Mouse (Mus musculus) liver, embryonic 11.5 days (tissue): ENCODE measurements around the gene Tesk2. TPM values are rescaled to one million over a fixed set of nuclear protein-coding genes. Genes with fewer than 3 reads are reported as not detected.
A peak's percentile ranks its signal among the peaks of the same experiment; 100 is the strongest.

Experiments
- ATAC-seq: fragments of 200-750 bp; cut with Nextera tagmentation; replicated peaks from 2 replicates; pipeline ENCODE4 v1.8.0; 2017; ENCODE audit warnings: moderate number of reproducible peaks, mild to moderate bottlenecking, moderate TSS enrichment, moderate library complexity; ENCODE audit not compliant: low FRiP score
- DNase-seq: peaks from one replicate; pipeline ENCODE4 v3.0.0-alpha.2; 2017; ENCODE audit warnings: low spot score
- H3K27ac ChIP-seq: fragments of 300-500 bp; sonication (generic); 2 replicates; pipeline ENCODE4 v1.5.1; 2014; ENCODE audit warnings: mild to moderate bottlenecking, low read depth, low read length, control low read depth
- H3K27me3 ChIP-seq: fragments of 300-500 bp; sonication (generic); replicated peaks from 2 replicates; pipeline ENCODE4 v1.6.1; 2014; ENCODE audit warnings: low read length, mixed read lengths; ENCODE audit not compliant: control insufficient read depth, insufficient read depth
- H3K36me3 ChIP-seq: fragments of 300-500 bp; sonication (generic); 2 replicates; pipeline ENCODE4 v1.6.1; 2014; ENCODE audit warnings: mild to moderate bottlenecking, low read length, moderate library complexity, mixed read lengths; ENCODE audit not compliant: control insufficient read depth, insufficient read depth
- H3K4me1 ChIP-seq: fragments of 300-500 bp; sonication (generic); replicated peaks from 2 replicates; pipeline ENCODE4 v1.6.1; 2014; ENCODE audit warnings: low read length, mixed read lengths; ENCODE audit not compliant: control insufficient read depth, insufficient read depth
- H3K4me2 ChIP-seq: fragments of 300-500 bp; sonication (generic); 2 replicates; pipeline ENCODE4 v1.6.1; 2014; ENCODE audit warnings: mild to moderate bottlenecking, control low read depth, moderate library complexity
- H3K4me3 ChIP-seq: fragments of 300-500 bp; sonication (generic); 2 replicates; pipeline ENCODE4 v1.5.1; 2014; ENCODE audit warnings: low read depth, low read length, control low read depth
- H3K9ac ChIP-seq: fragments of 300-500 bp; sonication (generic); 2 replicates; pipeline ENCODE4 v1.6.1; 2014; ENCODE audit warnings: low read depth, low read length, control low read depth
- H3K9me3 ChIP-seq: fragments of 300-500 bp; sonication (generic); 2 replicates; pipeline ENCODE4 v1.6.1; 2016; ENCODE audit warnings: low read length, inconsistent platforms, mixed read lengths; ENCODE audit not compliant: control insufficient read depth
- whole genome bisulfite sequencing: fragments of 180-500 bp; shearing (Covaris S2); extraction: QIAGEN DNeasy Blood & Tissue Kit; methylation state at CpG from one replicate; pipeline ENCODE4 v1.1.7; 2014; 5-methylcytosine and 5-hydroxymethylcytosine counted together
- polyA plus RNA-seq: library from polyadenylated mRNA; unstranded; fragments of >200 nt; fragmentation: Nextera tagmentation; extraction: Ambion mirVana; gene quantifications from 2 replicates; pipeline ENCODE4 v1.2.1, GENCODE M21; 2014

Gene Tesk2
- polyA plus RNA-seq, 1 experiment from 2014 or later, result 3.1 TPM

- Histone ChIP-seq H3K4me3 (peak overlapping the region; percentile 56), H3K4me1 (peaks cover 5% of the 10 kb centered on the region; the same call in 1 of the 2 replicates), H3K27ac (no peak overlapping the region), H3K27me3 (no peaks in the 10 kb centered on the region), H3K4me2 (peak overlapping the region; percentile 70), H3K9me3 (no peaks in the 10 kb centered on the region), H3K36me3 (peaks cover 5% of the 10 kb centered on the region; the same call in 1 of the 2 replicates), H3K9ac (peak overlapping the region; percentile 76)
- DNase-seq (no peak), ATAC-seq (no peak; the same call in 1 of the 2 replicates)
- 12% methylated on average over 9 of the region's 9 CpGs for WGBS
Observed at GRCm38 (mm10) chr4:116707666-116708065, 13.1 kb upstream of the Tesk2 start.

- Histone ChIP-seq H3K27me3 (no peaks in the 10 kb centered on the region), H3K4me3 (peak within 1 kb of the TSS; percentile 56), H3K4me2 (peak within 1 kb of the TSS; percentile 70), H3K4me1 (peaks cover 5% of the 10 kb centered on the region; the same call in 1 of the 2 replicates), H3K36me3 (peaks cover 5% of the 10 kb centered on the region; the same call in 1 of the 2 replicates), H3K9ac (peak within 1 kb of the TSS; percentile 76), H3K27ac (peak within 1 kb of the TSS; percentile 49; the same call in 1 of the 2 replicates), H3K9me3 (no peaks in the 10 kb centered on the region)
- ATAC-seq (peak; percentile 97), DNase-seq (peak; percentile 82)
- WGBS, result under 1% methylated on average over 29 of the region's 29 CpGs
Observed at GRCm38 (mm10) chr4:116708201-116708764, 12.5 kb upstream of the Tesk2 start, which contains the start of the genes Mmachc and Ccdc163. Mmachc (minus strand) TSS chr4:116708406. Ccdc163 (plus strand) TSS chr4:116708509.

GRCm38 (mm10) chr4:116708791-116709390, 11.9 kb upstream of the Tesk2 start:
- Histone ChIP-seq H3K27me3 (no peaks in the 10 kb centered on the region), H3K4me3 (peak overlapping the region; percentile 56), H3K4me2 (peak overlapping the region; percentile 70), H3K9me3 (no peaks in the 10 kb centered on the region), H3K27ac (0 out of 2 replicates have a peak overlapping the region, but pooled peaks have one; percentile 3), H3K9ac (peak overlapping the region; percentile 62), H3K36me3 (peaks cover 6% of the 10 kb centered on the region; the same call in 1 of the 2 replicates), H3K4me1 (peaks cover 5% of the 10 kb centered on the region; the same call in 1 of the 2 replicates)
- WGBS, result 7% methylated on average over 9 of the region's 9 CpGs
- no peak for DNase-seq
- ATAC-seq, result peak; percentile 1; the same call in 1 of the 2 replicates

- no peak overlapping the region for H3K27ac ChIP-seq
- peaks cover 5% of the 10 kb centered on the region; the same call in 1 of the 2 replicates for H3K36me3 ChIP-seq
- H3K9me3 ChIP-seq, result no peaks in the 10 kb centered on the region
- 83% methylated on average over 2 of the region's 2 CpGs for WGBS
- H3K9ac ChIP-seq, result no peak overlapping the region
- ATAC-seq (no peak), DNase-seq (no peak)
- H3K4me1 ChIP-seq, result peaks cover 5% of the 10 kb centered on the region; the same call in 1 of the 2 replicates
- no peaks in the 10 kb centered on the region for H3K27me3 ChIP-seq
- H3K4me3 ChIP-seq, result no peak overlapping the region
- no peak overlapping the region for H3K4me2 ChIP-seq
Observed at GRCm38 (mm10) chr4:116710154-116710553, 10.6 kb upstream of the Tesk2 start.

GRCm38 (mm10) chr4:116712536-116712935, 8.2 kb upstream of the Tesk2 start:
- DNase-seq (no peak), ATAC-seq (no peak)
- Histone ChIP-seq H3K4me3 (no peak overlapping the region), H3K4me1 (peaks cover under 1% of the 10 kb centered on the region; the same call in 1 of the 2 replicates), H3K36me3 (peaks cover 5% of the 10 kb centered on the region; the same call in 1 of the 2 replicates), H3K9ac (no peak overlapping the region), H3K4me2 (no peak overlapping the region), H3K27me3 (no peaks in the 10 kb centered on the region), H3K27ac (no peak overlapping the region), H3K9me3 (no peaks in the 10 kb centered on the region)
- WGBS, result 74% methylated on average over 1 of the region's 1 CpGs

- Histone ChIP-seq H3K4me2 (no peak overlapping the region), H3K4me1 (0 out of 2 replicates have a peak, but pooled peaks cover 4% of the 10 kb centered on the region), H3K27ac (no peak overlapping the region), H3K9ac (no peak overlapping the region), H3K36me3 (no peaks in the 10 kb centered on the region; the same call in 1 of the 2 replicates), H3K4me3 (no peak overlapping the region), H3K9me3 (no peaks in the 10 kb centered on the region), H3K27me3 (no peaks in the 10 kb centered on the region)
- WGBS, result 16% methylated on average over 3 of the region's 3 CpGs
- no peak for ATAC-seq
- DNase-seq, result no peak
Observed at GRCm38 (mm10) chr4:116719396-116719795, 1.4 kb upstream of the Tesk2 start.

GRCm38 (mm10) chr4:116721098-116721628, 415 bp downstream of the Tesk2 start:
- Histone ChIP-seq H3K4me1 (0 out of 2 replicates have a peak, but pooled peaks cover 4% of the 10 kb centered on the region), H3K4me2 (peak overlapping the region; percentile 95), H3K9me3 (no peaks in the 10 kb centered on the region), H3K27me3 (no peaks in the 10 kb centered on the region), H3K36me3 (no peaks in the 10 kb centered on the region), H3K4me3 (peak overlapping the region; percentile 82), H3K9ac (peak overlapping the region; percentile 80), H3K27ac (peak overlapping the region; percentile 59)
- DNase-seq, result no peak
- no peak; the same call in 1 of the 2 replicates for ATAC-seq
- under 1% methylated on average over 29 of the region's 29 CpGs for WGBS

GRCm38 (mm10) chr4:116722230-116722629, 1.5 kb downstream of the Tesk2 start:
- Histone ChIP-seq H3K4me3 (no peak overlapping the region), H3K9me3 (no peaks in the 10 kb centered on the region), H3K36me3 (no peaks in the 10 kb centered on the region), H3K4me2 (peak overlapping the region; percentile 95; the same call in 1 of the 2 replicates), H3K4me1 (0 out of 2 replicates have a peak, but pooled peaks cover 4% of the 10 kb centered on the region), H3K27me3 (no peaks in the 10 kb centered on the region), H3K27ac (no peak overlapping the region), H3K9ac (no peak overlapping the region)
- 39% methylated on average over 7 of the region's 7 CpGs for WGBS
- no peak for ATAC-seq
- DNase-seq, result no peak
